Mouse (Mus musculus): Measurements from ENCODE around the gene 9430015G10Rik.

9430015G10Rik gene

GRCm38 (mm10) chr4:156168611-156169010, 58.8 kb downstream of the 9430015G10Rik start:
- DNase-seq (ENCODE audit: extremely low read depth, insufficient read length, low spot score) = no peak

- no peak for DNase-seq (ENCODE audit: extremely low read depth, insufficient read length, low spot score)
These were observed 59.3 kb downstream of the 9430015G10Rik start for GRCm38 (mm10) chr4:156169129-156169528.

GRCm38 (mm10) chr4:156171828-156172227, 62.0 kb downstream of the 9430015G10Rik start:
- no peak for DNase-seq (ENCODE audit: extremely low read depth, insufficient read length, low spot score)

Data from 3134 (cell line).